Mouse (Mus musculus) layer of hippocampus, postnatal 25 days (tissue): Measurements from ENCODE around the gene Gal3st4. TPM values are rescaled to one million over a fixed set of nuclear protein-coding genes. Genes with fewer than 3 reads are reported as not detected.

ENCODE experiments used
- DNase-seq, 2 experiments: peaks; one replicate each; pipeline ENCODE4 v3.0.0; 2022; ENCODE audit warnings: mixed read lengths in 2 of 2, low spot score in 1 of 2; ENCODE audit errors: extremely low spot score in 1 of 2
- total RNA-seq, 2 experiments: library from RNA; stranded (reverse); gene quantifications; 2 replicates each; pipeline ENCODE4 v1.2.3; 2021

Gene Gal3st4
- total RNA-seq, result 1 to 10 TPM; 2.3 to 3.1 TPM

GRCm38 (mm10) chr5:138272409-138272923 lies at the start of gene Gal3st4:
Gene Gal3st4, minus strand, starts transcription at chr5:138272840.
- DNase-seq, result no peak

- no peak for DNase-seq
Observed at GRCm38 (mm10) chr5:138312795-138313194, 40.2 kb upstream of the Gal3st4 start.

GRCm38 (mm10) chr5:138299613-138300012 lies 27.0 kb upstream of the Gal3st4 start:
- DNase-seq, result no peak

- no peak for DNase-seq
Observed at GRCm38 (mm10) chr5:138294158-138294557, 21.5 kb upstream of the Gal3st4 start.

GRCm38 (mm10) chr5:138291638-138292037 lies 19.0 kb upstream of the Gal3st4 start:
- DNase-seq, result no peak

GRCm38 (mm10) chr5:138287861-138288260 lies 15.2 kb upstream of the Gal3st4 start:
- no peak for DNase-seq

- DNase-seq, result no peak
Observed at GRCm38 (mm10) chr5:138283540-138283939, 10.9 kb upstream of the Gal3st4 start.

- no peak for DNase-seq
Observed at GRCm38 (mm10) chr5:138281798-138282197, 9.2 kb upstream of the Gal3st4 start.

- no peak for DNase-seq
Observed at GRCm38 (mm10) chr5:138280829-138281228, 8.2 kb upstream of the Gal3st4 start.

- DNase-seq, result no peak
Observed at GRCm38 (mm10) chr5:138280425-138280768, 7.8 kb upstream of the Gal3st4 start.

- peak; percentile 59 to 65 for DNase-seq
Observed at GRCm38 (mm10) chr5:138279585-138280424, 7.2 kb upstream of the Gal3st4 start, which contains the start of the genes Gm43720, Gpc2 and Stag3. Gene Gm43720, minus strand, starts transcription at chr5:138279958. Gene Gpc2, minus strand, starts transcription at chr5:138280005. Gene Stag3, plus strand, starts transcription at chr5:138280240.

- DNase-seq, result no peak
Observed at GRCm38 (mm10) chr5:138277994-138278393, 5.4 kb upstream of the Gal3st4 start.

- no peak for DNase-seq
Observed at GRCm38 (mm10) chr5:138275216-138276050, 2.8 kb upstream of the Gal3st4 start.

GRCm38 (mm10) chr5:138274186-138274585 lies 1.5 kb upstream of the Gal3st4 start:
- DNase-seq, result no peak

GRCm38 (mm10) chr5:138271232-138271631 lies 1.4 kb downstream of the Gal3st4 start:
- no peak for DNase-seq

- DNase-seq, result no peak
Observed at GRCm38 (mm10) chr5:138268980-138269379, 3.7 kb downstream of the Gal3st4 start.

GRCm38 (mm10) chr5:138267114-138267513 lies 5.5 kb downstream of the Gal3st4 start:
- no peak for DNase-seq

- peak in 1 of 2 experiments; percentile 7 for DNase-seq
Observed at GRCm38 (mm10) chr5:138265712-138266111, 6.9 kb downstream of the Gal3st4 start.

- DNase-seq, result peak in 1 of 2 experiments; percentile 5
Observed at GRCm38 (mm10) chr5:138264207-138264578, 8.4 kb downstream of the Gal3st4 start.

GRCm38 (mm10) chr5:138263260-138264206 lies 9.1 kb downstream of the Gal3st4 start, which contains the start of gene BC037034:
Gene BC037034, minus strand, starts transcription at chr5:138264033.
- peak; percentile 84 to 85 for DNase-seq
